Mouse (Mus musculus): Measurements from ENCODE around the gene BC048507.

DNA sequence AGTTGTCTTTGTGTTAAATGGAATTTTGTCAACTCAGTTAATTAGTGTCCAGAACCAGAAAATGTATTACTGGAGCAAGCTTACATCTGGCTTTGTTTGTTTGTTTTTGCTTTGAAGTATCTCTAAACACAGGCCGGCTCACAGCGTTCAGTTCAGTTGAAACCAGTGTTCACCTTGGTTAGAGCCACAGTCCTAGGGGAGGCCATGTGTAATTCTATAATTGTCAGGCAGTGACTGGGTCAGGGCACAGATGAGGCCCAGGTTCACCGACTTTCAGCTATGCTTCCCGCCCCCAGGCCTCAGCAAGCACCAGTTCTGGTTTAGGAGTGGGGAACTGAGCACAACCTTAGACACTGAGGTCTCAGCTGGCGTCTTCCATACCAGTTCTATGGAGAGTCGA lies 10.0 kb upstream of the BC048507 start:
- TF ChIP-seq CTCF (IDR thresholded peaks at IDR 0.05; ENCODE audit: low read depth) = no peak
- no peak for TF ChIP-seq EP300 (IDR thresholded peaks at IDR 0.05; ENCODE audit: low read depth)

All from heart, postnatal 0 days (tissue).